Mouse (Mus musculus): Measurements from ENCODE around the gene Nek7.

The Nek7 gene

DNA sequence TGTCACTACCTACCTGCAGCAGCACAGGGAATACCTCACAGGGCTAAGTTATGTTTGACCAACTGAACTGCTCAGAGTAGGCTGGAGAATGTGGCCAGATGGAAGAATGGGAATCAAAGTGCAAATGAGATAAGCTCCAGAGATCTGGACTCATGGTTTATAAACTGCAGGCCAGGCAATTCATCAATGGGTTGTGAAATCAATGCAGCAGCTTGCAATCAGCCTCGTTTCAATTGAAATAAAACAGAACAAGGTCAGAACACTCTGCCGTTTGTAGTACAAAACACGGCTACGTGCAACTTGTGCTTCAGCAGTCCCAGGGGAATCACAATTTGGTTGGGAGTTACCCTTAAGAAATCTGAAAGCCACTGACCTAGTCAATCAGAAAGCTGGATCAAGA, 109.4 kb downstream of the Nek7 start:
- no peak for DNase-seq (ENCODE audit: low spot score in 2 of 2)

DNA sequence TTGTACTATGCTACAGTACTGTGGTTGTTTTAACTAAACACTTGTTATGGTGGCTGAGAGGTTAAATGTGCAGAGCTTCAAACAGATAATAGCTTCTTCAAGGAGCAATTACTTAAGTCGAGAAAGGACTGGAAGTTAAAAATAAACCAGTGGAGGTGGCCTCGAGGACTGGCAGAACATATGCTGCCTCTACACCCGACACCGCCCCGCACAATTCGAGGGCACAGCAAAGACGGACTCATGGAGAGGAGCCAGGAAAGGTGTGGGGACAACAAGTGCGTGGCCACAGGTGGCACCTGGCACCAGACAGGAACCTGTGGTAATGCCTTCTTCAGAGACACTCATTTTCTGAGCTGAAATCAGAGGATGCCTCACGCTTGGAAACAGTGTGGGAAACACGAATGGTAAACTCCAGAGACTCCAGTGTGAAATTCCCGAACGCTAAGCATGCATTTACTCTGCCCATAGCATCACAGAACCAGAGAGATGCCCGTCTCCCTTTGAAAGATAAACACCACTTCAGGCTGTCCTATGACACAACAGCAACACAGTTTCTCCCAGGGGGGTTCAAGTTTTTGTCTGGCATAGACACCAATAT, 112.4 kb downstream of the Nek7 start:
- DNase-seq (ENCODE audit: low spot score in 2 of 2) = peak in 1 of 2 experiments; percentile 23

DNA sequence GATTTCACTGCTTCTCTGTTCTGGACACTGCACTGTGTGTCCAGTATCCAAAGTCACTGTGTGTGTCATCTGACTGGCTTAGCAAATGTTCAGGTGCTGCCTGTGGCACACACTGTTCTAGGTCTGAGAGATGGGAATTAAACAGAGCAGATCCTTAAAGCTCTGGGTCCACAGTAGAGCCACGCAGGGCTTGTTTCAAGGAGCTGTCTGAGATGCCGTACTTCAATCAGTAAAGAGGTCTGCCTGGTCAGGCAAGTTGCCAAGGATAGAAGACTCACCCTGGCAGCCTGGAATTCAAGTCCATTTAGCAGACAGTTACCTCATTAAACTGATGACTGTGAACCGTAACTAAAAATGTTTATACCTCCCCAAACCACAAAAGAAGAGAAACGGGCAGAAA, 112.9 kb downstream of the Nek7 start:
- no peak for DNase-seq (ENCODE audit: low spot score in 2 of 2)

DNA sequence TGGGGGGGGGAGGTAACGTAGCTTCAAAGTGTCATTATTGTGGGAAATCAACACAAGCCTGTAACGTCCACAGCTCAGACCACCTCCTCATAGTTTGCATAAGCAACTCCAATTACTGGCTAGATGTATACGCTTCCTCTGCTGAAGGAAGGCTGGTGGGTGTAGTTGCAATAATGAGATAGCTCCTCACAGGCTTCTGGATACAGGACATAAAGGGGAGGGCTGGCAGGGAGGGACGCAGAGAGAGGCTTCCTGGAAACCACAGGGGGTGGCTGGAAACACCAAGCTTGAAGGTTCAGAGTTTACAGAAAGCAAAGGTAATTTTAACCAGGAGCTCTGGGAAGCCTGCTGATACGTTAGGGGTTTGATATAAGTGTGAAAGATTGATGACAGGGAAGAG, 115.7 kb downstream of the Nek7 start:
- DNase-seq (ENCODE audit: low spot score in 2 of 2) = no peak

DNA sequence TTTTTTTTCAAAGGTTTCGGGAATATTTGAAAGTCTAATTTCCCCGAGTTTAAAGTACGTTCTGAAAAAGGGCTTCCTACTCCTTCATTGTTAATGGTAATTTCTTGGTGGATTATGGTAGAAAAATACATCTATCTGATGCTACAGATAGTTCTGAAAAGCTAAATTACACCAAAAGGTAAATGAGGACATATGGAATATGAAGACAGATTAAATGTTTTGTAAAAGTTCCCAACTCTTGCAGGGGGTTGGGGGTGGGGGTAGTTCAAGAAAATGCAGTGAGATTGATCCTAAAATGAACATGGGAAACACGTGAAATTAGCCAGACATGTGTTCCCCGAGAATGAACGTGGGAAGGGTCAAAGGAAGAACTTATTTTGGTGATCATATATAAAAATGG, 119.2 kb downstream of the Nek7 start:
- DNase-seq (ENCODE audit: low spot score in 2 of 2) = no peak

DNA sequence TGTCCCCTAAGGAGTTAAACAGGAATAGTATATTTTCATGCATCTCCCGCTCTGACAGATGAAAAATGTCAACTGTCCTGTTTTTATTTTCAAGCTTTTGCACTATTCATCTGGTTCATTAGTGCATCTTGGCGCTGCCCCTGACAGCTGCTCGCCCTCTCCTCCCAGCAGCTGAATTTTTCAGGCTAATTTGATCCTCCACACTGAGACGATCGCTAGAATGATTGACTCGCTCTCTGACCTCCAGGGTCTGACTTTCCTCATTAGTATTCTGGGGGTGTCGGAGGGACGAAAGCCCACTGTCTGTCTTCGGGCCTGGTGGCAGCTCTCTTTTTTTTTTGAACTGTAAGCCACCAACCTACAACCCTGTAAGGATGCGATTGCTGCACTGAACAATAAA, 119.8 kb downstream of the Nek7 start:
- DNase-seq (ENCODE audit: low spot score in 2 of 2) = no peak

DNA sequence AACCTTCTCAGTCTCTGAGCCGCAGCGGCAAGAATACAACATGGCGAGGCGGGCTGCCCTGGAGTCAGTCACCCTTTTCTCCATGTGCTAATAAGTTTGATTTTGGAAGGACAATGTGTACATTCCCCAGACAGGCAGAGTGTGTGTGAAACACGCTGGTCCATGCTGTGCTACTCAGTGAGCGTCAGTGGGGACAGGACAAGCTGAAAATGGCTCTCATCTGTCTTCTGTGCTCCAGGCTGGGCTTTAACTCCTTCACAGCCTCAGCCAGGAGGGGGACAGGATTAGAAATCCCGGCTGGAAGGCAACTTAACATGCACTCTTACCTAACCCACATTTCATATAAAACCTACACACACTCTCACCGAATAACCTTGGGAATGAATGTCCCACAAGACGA, 120.5 kb downstream of the Nek7 start:
- DNase-seq (ENCODE audit: low spot score in 2 of 2) = no peak

DNA sequence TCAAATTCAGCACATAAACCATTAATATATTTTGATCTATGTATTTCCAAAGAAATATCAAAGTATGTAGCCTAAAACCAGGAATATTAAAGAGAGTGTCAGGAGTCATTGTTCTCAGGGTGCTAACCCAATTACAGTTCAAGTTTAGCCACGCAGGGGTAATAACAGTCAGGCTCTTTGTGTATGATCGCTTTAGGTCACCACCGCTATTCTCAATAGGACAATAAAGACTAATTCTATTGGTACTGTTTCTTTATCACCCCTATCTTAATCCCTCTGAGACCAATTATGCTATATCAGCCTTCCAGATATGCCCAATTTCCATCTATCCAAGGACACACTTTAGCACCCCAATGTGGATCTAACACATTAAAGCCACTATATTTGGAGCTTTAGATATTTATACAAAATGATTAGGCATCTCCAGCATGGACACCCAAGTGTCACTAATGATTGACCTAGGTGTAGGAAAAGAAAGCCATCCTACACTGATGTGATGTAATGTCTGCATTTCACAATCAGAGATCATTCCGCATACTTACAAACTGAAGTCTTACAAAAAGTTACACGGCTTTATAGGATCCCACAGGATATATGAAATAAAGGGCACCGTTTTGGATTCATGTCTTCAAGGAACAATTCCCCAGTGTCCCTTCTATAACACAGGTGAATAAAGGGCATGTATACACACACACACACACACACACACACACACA, 128.4 kb downstream of the Nek7 start:
- DNase-seq (ENCODE audit: low spot score in 2 of 2) = no peak

DNA sequence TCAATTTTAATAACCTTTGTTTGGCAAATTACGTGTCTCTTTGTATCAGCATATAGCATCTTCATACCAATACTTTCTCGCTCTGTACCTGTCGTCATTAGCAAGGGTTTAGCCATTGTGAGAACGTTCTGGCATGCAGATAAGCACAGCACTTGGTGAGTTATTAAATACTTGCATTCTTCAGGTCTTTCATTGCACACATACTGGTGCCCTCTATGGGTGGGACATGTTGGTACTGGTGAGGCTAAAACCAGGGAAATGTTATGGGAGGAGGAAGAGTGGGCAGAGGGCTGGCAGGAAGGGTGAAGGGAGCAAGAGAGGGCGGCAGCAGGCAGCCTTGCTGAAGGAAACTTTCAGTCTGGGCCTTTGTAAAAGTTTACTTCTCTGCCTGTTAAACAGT, 132.4 kb downstream of the Nek7 start:
- no peak for DNase-seq (ENCODE audit: low spot score in 2 of 2)

DNA sequence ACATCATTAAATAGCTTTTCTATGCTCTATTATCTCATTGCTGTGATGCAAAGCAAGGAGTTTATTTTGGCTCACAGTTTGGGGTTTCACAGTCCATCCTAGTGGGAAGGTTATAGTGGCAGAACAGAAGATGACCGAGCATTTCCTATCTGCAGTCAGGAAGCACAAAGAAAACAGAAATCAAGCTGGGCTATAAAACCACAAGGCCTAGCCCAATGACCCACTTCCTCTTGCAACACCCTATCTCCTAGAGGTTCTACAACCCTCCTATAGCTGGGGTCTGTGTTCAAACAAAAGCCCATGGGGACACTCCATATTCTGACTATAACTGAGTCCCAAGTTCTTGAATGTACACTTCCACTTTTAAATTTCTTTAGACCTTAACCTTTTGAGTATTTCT, 139.2 kb downstream of the Nek7 start:
- no peak for DNase-seq (ENCODE audit: low spot score in 2 of 2)

DNA sequence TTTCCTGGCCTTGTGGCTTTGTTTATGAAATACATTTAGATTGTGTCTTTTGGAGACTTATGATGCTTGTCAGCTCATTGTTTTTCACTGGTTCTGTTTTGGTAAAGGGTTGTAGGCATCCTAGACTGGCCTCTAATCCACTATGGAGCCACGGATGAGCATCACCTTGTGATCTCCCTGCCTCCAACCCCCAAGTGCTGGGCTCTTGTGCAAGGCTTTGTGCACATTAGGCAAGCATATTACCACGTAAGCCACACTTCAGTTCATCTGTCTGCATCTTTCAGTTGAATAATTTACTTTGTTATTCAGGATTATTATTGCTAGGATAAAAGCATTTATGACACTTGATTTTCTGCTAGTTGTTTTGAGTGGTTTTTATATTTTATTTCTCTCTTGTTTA, 154.6 kb downstream of the Nek7 start:
- no peak for DNase-seq (ENCODE audit: low spot score in 2 of 2)

DNA sequence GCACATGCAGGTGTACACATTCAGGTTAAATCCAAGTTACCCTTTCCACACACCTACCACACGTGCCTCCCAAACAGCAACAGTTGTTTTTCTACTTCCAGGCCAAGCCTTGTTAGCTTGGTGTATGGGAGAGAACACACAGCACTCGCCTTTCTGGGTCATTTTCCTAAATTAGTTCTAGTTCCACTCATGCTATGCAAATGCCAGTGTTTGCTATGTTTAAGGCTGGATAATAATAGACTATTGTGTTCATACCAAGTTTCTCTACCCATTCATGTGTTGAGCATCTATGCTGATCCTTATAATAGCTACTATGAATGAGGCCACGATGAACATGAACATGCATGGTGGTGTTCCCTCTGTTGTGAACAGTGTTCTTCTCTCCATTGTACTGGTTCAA, 158.5 kb downstream of the Nek7 start:
- DNase-seq (ENCODE audit: low spot score in 2 of 2) = no peak

DNA sequence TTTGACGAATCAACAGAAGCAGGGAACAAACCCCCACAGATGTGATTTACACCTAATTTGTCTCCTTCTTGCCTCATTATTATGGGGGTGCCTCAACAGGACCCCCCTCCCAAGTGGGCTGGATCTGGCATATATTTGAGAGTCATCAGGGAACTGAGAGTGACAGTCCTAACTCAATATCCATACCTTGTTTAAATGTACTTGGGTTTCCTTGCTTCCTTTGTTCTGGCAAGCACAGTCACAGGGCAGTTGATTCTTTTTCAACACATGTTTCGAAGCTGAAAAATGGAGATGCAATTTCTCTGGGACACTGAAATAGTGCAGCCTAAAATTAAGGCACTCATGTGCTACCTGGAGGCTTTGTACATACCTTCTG, 170.5 kb downstream of the Nek7 start:
- DNase-seq (ENCODE audit: low spot score in 2 of 2) = no peak

DNA sequence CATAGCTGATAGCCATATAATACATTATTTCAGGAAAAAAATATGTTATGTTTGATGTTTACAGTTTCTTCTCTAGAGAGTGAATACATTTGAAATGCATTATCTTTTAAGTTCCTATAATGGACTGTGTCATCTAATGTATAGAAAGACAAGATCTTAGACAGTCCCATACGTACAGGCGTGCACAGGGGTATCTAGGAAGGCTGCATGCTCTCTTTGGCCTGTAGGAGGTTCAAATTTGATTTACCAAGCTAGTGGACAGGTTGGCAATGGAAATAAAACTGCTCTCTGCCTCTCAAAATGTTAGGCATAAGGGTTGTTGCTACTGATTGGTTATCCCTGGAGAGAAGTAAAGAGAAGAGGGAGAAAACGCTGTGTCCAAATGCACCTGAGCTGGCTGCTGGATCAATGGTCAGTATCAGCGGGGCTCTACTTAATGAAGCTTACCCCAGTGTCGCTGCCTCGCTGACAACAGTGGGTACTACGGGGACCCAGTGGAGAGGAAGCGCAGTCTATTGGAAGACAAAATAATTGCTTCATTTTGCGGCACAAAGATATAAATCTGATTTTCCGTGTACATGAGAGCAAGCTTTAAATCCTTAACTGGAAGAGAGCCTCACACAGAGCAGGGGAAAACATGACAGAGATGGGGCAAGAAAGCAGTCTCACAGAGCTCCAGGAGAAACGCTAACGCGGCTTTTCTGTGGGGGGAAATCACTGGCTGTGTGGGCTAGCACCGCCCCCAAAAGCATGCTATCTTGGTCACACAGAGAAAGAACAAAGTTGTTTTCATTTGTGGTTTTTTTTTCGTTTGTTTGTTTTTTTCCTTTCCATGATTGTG, 171.1 kb downstream of the Nek7 start:
- DNase-seq (ENCODE audit: low spot score in 2 of 2) = no peak

DNA sequence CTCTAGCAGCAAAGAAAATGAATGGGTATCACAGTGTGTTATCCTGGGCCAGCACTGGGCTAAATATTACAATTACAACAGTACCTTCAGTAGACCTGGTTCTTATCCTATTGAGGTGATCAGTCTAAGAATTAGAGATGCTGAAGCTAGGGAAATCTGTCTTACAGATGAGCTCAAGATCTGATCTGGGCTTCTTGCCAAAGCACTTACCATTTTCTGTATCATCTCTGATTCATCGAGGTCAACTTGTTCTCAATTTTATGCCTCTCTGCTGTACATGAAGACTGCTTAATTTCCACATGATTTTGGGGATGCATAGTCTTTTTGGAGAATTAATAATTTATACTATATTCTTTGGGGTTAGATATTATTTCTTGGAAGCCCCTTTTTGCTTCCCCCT, 173.1 kb downstream of the Nek7 start:
- no peak for DNase-seq (ENCODE audit: low spot score in 2 of 2)
